Mouse (Mus musculus) liver, adult 2 months (tissue): ENCODE data around the gene Lrrc4c.

Experiments
- CTCF ChIP-seq: fragments of 200-500 bp; IDR thresholded peaks from 2 replicates; pipeline ENCODE4 v1.5.1; 2011; ENCODE audit warnings: low read depth, low read length, control low read depth
- POLR2A ChIP-seq: fragments of 200-500 bp; IDR thresholded peaks from 2 replicates; pipeline ENCODE4 v1.6.1; 2011; ENCODE audit warnings: low read length, control low read depth; ENCODE audit not compliant: insufficient read depth; ENCODE audit errors: extremely low read depth

DNA sequence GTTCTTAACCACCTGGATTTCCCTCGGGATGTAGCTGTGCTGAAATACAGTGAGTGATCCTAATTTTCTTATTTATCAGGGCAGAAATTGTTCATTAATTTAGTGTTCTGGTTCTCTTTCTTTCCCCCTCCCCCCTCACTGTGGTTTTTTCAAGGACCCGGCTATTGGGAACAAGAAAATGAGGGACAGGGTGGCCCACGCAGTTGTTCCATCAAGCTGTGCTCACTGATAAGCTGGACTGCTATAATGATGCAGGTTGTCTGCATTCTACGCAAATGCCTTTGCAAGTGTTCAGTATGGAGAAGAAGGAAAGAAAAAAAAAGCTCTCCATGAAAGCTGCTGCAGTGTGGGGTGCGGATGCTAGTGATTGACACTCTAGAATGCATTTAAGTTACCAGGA lies 1150.4 kb downstream of the Lrrc4c start:
- no peak for TF ChIP-seq CTCF
- TF ChIP-seq POLR2A = no peak
